Mouse (Mus musculus): ENCODE results near the gene Adamts3. TPM values are rescaled to one million over a fixed set of nuclear protein-coding genes. Genes with fewer than 3 reads are reported as not detected.

Gene Adamts3
- total RNA-seq, 1 experiment: 1.2 TPM

GRCm38 (mm10) chr5:89635434-89635833 lies 247.7 kb downstream of the Adamts3 start:
- DNase-seq (ENCODE audit: low read depth, low spot score): no peak
- H3K9me3 ChIP-seq (ENCODE audit: control insufficient read depth, insufficient read depth, low read depth, low read length): no peaks in the 10 kb centered on the region
- no peak overlapping the region for H3K9ac ChIP-seq (ENCODE audit: insufficient read depth, low read depth, low read length, poor library complexity, severe bottlenecking)
- no peaks in the 10 kb centered on the region for H3K36me3 ChIP-seq (ENCODE audit: control insufficient read depth, insufficient read depth, low read length, poor library complexity, severe bottlenecking)
- no peak overlapping the region for H3K4me3 ChIP-seq (ENCODE audit: insufficient read depth in 1 of 2, low read depth in 1 of 2, low read length in 2 of 2, poor library complexity in 1 of 2, severe bottlenecking in 1 of 2)
- H3K4me1 ChIP-seq (ENCODE audit: control insufficient read depth in 2 of 2, insufficient read depth in 2 of 2, low read length in 2 of 2, poor library complexity in 1 of 2): no peaks in the 10 kb centered on the region
- in situ Hi-C loops (cut with MboI; ENCODE audit: low sequenced_read_pairs in 2 of 2, unreplicated experiment in 2 of 2): no loop called here
- no peak overlapping the region for H3K27ac ChIP-seq (ENCODE audit: insufficient read depth, low read depth, low read length, poor library complexity, severe bottlenecking)
- TF ChIP-seq MAFK (IDR thresholded peaks at IDR 0.05; ENCODE audit: insufficient read depth, low read depth, low read length) (no peak), CHD2 (IDR thresholded peaks at IDR 0.05; ENCODE audit: low read depth, low read length) (no peak), HCFC1 (IDR thresholded peaks at IDR 0.05; ENCODE audit: borderline replicate concordance, insufficient read depth, low read length) (no peak), ZC3H11A (IDR thresholded peaks at IDR 0.05; ENCODE audit: borderline replicate concordance, low read depth, low read length) (no peak), ZNF384 (IDR thresholded peaks at IDR 0.05; ENCODE audit: low read depth, low read length) (no peak)

DNA sequence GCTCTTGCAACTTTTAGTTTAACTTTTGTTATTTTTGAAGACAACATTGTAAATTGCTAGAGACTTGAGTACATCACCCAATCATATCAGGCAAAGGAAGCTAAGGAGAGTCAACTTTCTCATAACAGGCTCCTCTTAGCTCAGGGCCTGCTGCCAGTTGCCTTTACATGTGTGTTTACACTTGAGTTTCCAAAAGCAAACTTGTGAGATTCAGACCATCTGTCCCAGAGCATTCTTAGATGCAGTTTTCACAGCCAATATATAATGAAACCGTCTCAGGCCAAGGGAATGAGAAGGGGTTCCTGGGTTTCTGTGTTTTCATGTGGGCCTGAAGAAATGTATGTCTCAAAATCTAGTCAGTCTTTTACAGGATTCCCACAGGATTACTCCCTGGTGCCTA lies 251.5 kb downstream of the Adamts3 start:
- DNase-seq (ENCODE audit: low read depth, low spot score): no peak
- H3K9me3 ChIP-seq (ENCODE audit: control insufficient read depth, insufficient read depth, low read depth, low read length): no peaks in the 10 kb centered on the region
- H3K4me3 ChIP-seq (ENCODE audit: insufficient read depth in 1 of 2, low read depth in 1 of 2, low read length in 2 of 2, poor library complexity in 1 of 2, severe bottlenecking in 1 of 2): no peak overlapping the region
- no peaks in the 10 kb centered on the region for H3K36me3 ChIP-seq (ENCODE audit: control insufficient read depth, insufficient read depth, low read length, poor library complexity, severe bottlenecking)
- H3K9ac ChIP-seq (ENCODE audit: insufficient read depth, low read depth, low read length, poor library complexity, severe bottlenecking): no peak overlapping the region
- TF ChIP-seq HCFC1 (IDR thresholded peaks at IDR 0.05; ENCODE audit: borderline replicate concordance, insufficient read depth, low read length): no peak
- no peak for TF ChIP-seq CHD2 (IDR thresholded peaks at IDR 0.05; ENCODE audit: low read depth, low read length)
- no peak for TF ChIP-seq MAFK (IDR thresholded peaks at IDR 0.05; ENCODE audit: insufficient read depth, low read depth, low read length)
- no peak for TF ChIP-seq ZNF384 (IDR thresholded peaks at IDR 0.05; ENCODE audit: low read depth, low read length)
- TF ChIP-seq ZC3H11A (IDR thresholded peaks at IDR 0.05; ENCODE audit: borderline replicate concordance, low read depth, low read length): no peak
- H3K27ac ChIP-seq (ENCODE audit: insufficient read depth, low read depth, low read length, poor library complexity, severe bottlenecking): no peak overlapping the region
- no peaks in the 10 kb centered on the region for H3K4me1 ChIP-seq (ENCODE audit: control insufficient read depth in 2 of 2, insufficient read depth in 2 of 2, low read length in 2 of 2, poor library complexity in 1 of 2)
- in situ Hi-C loops (cut with MboI; ENCODE audit: low sequenced_read_pairs in 2 of 2, unreplicated experiment in 2 of 2): no loop called here

Data from ES-E14 (cell line).